Mouse (Mus musculus): ENCODE measurements around the gene Rgs10. TPM values are rescaled to one million over a fixed set of nuclear protein-coding genes. Genes with fewer than 3 reads are reported as not detected.
"Not testable (repeated sequence)": the region's sequence is repeated elsewhere in the genome, so short reads cannot be mapped to it uniquely, and the experiment has no call there.

Rgs10 gene
- polyA plus RNA-seq, 1 experiment from 2014 or later = 88.1 TPM

GRCm38 (mm10) chr7:128348608-128349007, 70.0 kb downstream of the Rgs10 start:
- DNase-seq (ENCODE audit: low spot score) = peak; percentile 26
- ATAC-seq (replicated peaks; ENCODE audit: low FRiP score) = no peak
- WGBS = 69% methylated on average over 1 of the region's 1 CpGs

DNA sequence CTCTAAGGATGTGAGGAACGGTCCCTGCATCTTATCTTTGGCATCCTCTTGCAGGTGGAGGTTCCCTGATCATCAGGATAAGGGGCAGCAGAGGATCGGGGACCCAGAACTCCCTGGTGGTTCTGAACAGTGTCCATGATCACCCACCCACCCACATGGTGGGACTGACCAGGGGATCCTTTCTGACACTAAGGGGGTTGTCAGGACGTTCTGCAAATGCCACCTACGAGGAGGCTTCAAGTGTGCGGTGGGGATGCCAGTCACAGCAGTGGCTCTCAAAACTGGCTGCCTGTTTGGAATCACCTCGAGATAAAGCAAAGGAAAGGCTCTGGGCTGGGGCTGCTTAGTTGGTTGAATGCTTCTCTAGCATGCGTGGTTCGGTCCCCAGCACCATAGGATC, 71.6 kb downstream of the Rgs10 start:
- Histone ChIP-seq H3K4me3 (ENCODE audit: low read depth, low read length) (no peak overlapping the region), H3K4me2 (no peak overlapping the region), H3K9me3 (ENCODE audit: control insufficient read depth, low read length) (peaks cover 4% of the 10 kb centered on the region; the same call in 1 of the 2 replicates), H3K9ac (ENCODE audit: low read depth, low read length) (no peak overlapping the region), H3K36me3 (ENCODE audit: control insufficient read depth, insufficient read depth, low read length) (no peaks in the 10 kb centered on the region), H3K27ac (ENCODE audit: low read depth, low read length) (no peak overlapping the region), H3K27me3 (replicated peaks; ENCODE audit: control insufficient read depth, insufficient read depth, low read length) (no peaks in the 10 kb centered on the region), H3K4me1 (replicated peaks; ENCODE audit: control insufficient read depth, insufficient read depth, low read length) (no peaks in the 10 kb centered on the region)
- no peak for DNase-seq (ENCODE audit: low spot score)
- ATAC-seq (replicated peaks; ENCODE audit: low FRiP score) = no peak
- 62% methylated on average over 8 of the region's 8 CpGs for WGBS

More at GRCm38 (mm10) chr7:128348608-128349007, 70.0 kb downstream of the Rgs10 start:
- Histone ChIP-seq H3K4me3 (ENCODE audit: low read depth, low read length) (no peak overlapping the region), H3K36me3 (ENCODE audit: control insufficient read depth, insufficient read depth, low read length) (no peaks in the 10 kb centered on the region), H3K4me1 (replicated peaks; ENCODE audit: control insufficient read depth, insufficient read depth, low read length) (no peaks in the 10 kb centered on the region), H3K27ac (ENCODE audit: low read depth, low read length) (no peak overlapping the region), H3K9ac (ENCODE audit: low read depth, low read length) (no peak overlapping the region), H3K4me2 (no peak overlapping the region), H3K9me3 (ENCODE audit: control insufficient read depth, low read length) (no peaks in the 10 kb centered on the region), H3K27me3 (replicated peaks; ENCODE audit: control insufficient read depth, insufficient read depth, low read length) (no peaks in the 10 kb centered on the region)

GRCm38 (mm10) chr7:128346522-128346921, 72.0 kb downstream of the Rgs10 start:
- peak; percentile 29 for DNase-seq (ENCODE audit: low spot score)
- no peak for ATAC-seq (replicated peaks; ENCODE audit: low FRiP score)
- H3K4me3 ChIP-seq (ENCODE audit: low read depth, low read length) = no peak overlapping the region
- H3K36me3 ChIP-seq (ENCODE audit: control insufficient read depth, insufficient read depth, low read length) = no peaks in the 10 kb centered on the region
- H3K27me3 ChIP-seq (replicated peaks; ENCODE audit: control insufficient read depth, insufficient read depth, low read length) = no peaks in the 10 kb centered on the region
- H3K27ac ChIP-seq (ENCODE audit: low read depth, low read length) = no peak overlapping the region
- 49% methylated on average over 2 of the region's 2 CpGs for WGBS
- no peaks in the 10 kb centered on the region for H3K4me1 ChIP-seq (replicated peaks; ENCODE audit: control insufficient read depth, insufficient read depth, low read length)
- H3K4me2 ChIP-seq = no peak overlapping the region
- peaks cover 4% of the 10 kb centered on the region; the same call in 1 of the 2 replicates for H3K9me3 ChIP-seq (ENCODE audit: control insufficient read depth, low read length)
- no peak overlapping the region for H3K9ac ChIP-seq (ENCODE audit: low read depth, low read length)

- no peaks in the 10 kb centered on the region for H3K27me3 ChIP-seq (replicated peaks; ENCODE audit: control insufficient read depth, insufficient read depth, low read length)
- DNase-seq (ENCODE audit: low spot score) (peak; percentile 9), ATAC-seq (replicated peaks; ENCODE audit: low FRiP score) (no peak)
- H3K27ac ChIP-seq (ENCODE audit: low read depth, low read length) = no peak overlapping the region
- no peaks in the 10 kb centered on the region for H3K36me3 ChIP-seq (ENCODE audit: control insufficient read depth, insufficient read depth, low read length)
- H3K9ac ChIP-seq (ENCODE audit: low read depth, low read length) = no peak overlapping the region
- 79% methylated on average over 6 of the region's 6 CpGs for WGBS
- peaks cover 4% of the 10 kb centered on the region; the same call in 1 of the 2 replicates for H3K9me3 ChIP-seq (ENCODE audit: control insufficient read depth, low read length)
- no peak overlapping the region for H3K4me3 ChIP-seq (ENCODE audit: low read depth, low read length)
- H3K4me2 ChIP-seq = no peak overlapping the region
- no peaks in the 10 kb centered on the region for H3K4me1 ChIP-seq (replicated peaks; ENCODE audit: control insufficient read depth, insufficient read depth, low read length)
Observed at GRCm38 (mm10) chr7:128345691-128346090, 72.9 kb downstream of the Rgs10 start.

GRCm38 (mm10) chr7:128344928-128345653, 73.5 kb downstream of the Rgs10 start:
- Histone ChIP-seq H3K4me1 (replicated peaks; ENCODE audit: control insufficient read depth, insufficient read depth, low read length) (no peaks in the 10 kb centered on the region), H3K4me2 (no peak overlapping the region), H3K27me3 (replicated peaks; ENCODE audit: control insufficient read depth, insufficient read depth, low read length) (no peaks in the 10 kb centered on the region), H3K4me3 (ENCODE audit: low read depth, low read length) (no peak overlapping the region), H3K36me3 (ENCODE audit: control insufficient read depth, insufficient read depth, low read length) (no peaks in the 10 kb centered on the region), H3K9ac (ENCODE audit: low read depth, low read length) (no peak overlapping the region), H3K9me3 (ENCODE audit: control insufficient read depth, low read length) (peaks cover 4% of the 10 kb centered on the region; the same call in 1 of the 2 replicates), H3K27ac (ENCODE audit: low read depth, low read length) (no peak overlapping the region)
- DNase-seq (ENCODE audit: low spot score) (peak; percentile 43), ATAC-seq (replicated peaks; ENCODE audit: low FRiP score) (peak; percentile 60; the same call in 1 of the 2 replicates)
- WGBS = 53% methylated on average over 6 of the region's 6 CpGs

DNA sequence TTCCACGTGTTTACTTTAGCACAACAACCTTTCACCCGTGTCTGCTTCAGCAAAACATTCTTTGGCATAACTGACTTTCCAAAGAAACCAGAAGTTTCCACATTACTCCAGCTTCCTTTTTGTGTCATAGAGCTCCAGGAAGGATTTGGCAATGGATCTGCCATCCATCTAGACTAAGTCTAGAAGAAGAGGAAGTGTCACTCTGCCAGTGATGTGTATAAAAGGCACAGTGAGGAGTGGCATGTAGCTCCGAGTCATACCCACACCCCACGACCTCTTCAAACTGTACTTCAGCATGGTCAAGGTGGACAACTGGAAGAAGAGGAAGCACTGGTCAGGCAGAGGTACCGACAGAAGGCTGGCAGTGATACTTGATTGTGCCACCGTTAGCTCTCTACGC, 74.1 kb downstream of the Rgs10 start:
- Histone ChIP-seq H3K9me3 (ENCODE audit: control insufficient read depth, low read length) (peaks cover 4% of the 10 kb centered on the region; the same call in 1 of the 2 replicates), H3K27ac (ENCODE audit: low read depth, low read length) (no peak overlapping the region), H3K9ac (ENCODE audit: low read depth, low read length) (no peak overlapping the region), H3K36me3 (ENCODE audit: control insufficient read depth, insufficient read depth, low read length) (no peaks in the 10 kb centered on the region), H3K27me3 (replicated peaks; ENCODE audit: control insufficient read depth, insufficient read depth, low read length) (no peaks in the 10 kb centered on the region), H3K4me1 (replicated peaks; ENCODE audit: control insufficient read depth, insufficient read depth, low read length) (no peaks in the 10 kb centered on the region), H3K4me2 (no peak overlapping the region), H3K4me3 (ENCODE audit: low read depth, low read length) (no peak overlapping the region)
- WGBS = 79% methylated on average over 7 of the region's 7 CpGs
- DNase-seq (ENCODE audit: low spot score) (no peak), ATAC-seq (replicated peaks; ENCODE audit: low FRiP score) (no peak)

- peak; percentile 24 for DNase-seq (ENCODE audit: low spot score)
- not testable (repeated sequence) for ATAC-seq (replicated peaks; ENCODE audit: low FRiP score); H3K27ac ChIP-seq (ENCODE audit: low read depth, low read length); H3K36me3 ChIP-seq (ENCODE audit: control insufficient read depth, insufficient read depth, low read length); H3K4me1 ChIP-seq (replicated peaks; ENCODE audit: control insufficient read depth, insufficient read depth, low read length); H3K4me2 ChIP-seq; H3K27me3 ChIP-seq (replicated peaks; ENCODE audit: control insufficient read depth, insufficient read depth, low read length); H3K9ac ChIP-seq (ENCODE audit: low read depth, low read length); H3K9me3 ChIP-seq (ENCODE audit: control insufficient read depth, low read length); H3K4me3 ChIP-seq (ENCODE audit: low read depth, low read length)
- 96% methylated on average over 6 of the region's 10 CpGs for WGBS
Observed at GRCm38 (mm10) chr7:128342691-128343090, 75.9 kb downstream of the Rgs10 start.

DNA sequence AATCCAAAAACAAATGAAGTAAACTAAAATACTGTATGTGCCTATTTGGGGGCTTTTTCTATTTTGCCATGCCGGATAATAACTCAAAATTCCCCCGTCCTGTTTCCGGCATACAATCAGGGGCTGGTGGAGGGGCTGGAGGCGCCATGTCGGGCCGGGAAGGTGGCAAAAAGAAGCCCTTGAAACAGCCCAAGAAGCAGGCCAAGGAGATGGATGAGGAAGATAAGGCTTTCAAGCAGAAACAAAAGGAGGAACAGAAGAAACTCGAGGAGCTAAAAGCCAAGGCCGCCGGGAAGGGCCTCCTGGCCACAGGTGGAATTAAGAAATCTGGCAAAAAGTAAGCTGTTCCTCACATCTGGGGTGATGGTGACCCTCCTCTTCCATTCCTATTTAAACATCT, 78.2 kb downstream of the Rgs10 start:
- peak; percentile 15 for DNase-seq (ENCODE audit: low spot score)
- ATAC-seq (replicated peaks; ENCODE audit: low FRiP score); H3K4me3 ChIP-seq (ENCODE audit: low read depth, low read length); H3K36me3 ChIP-seq (ENCODE audit: control insufficient read depth, insufficient read depth, low read length); H3K27ac ChIP-seq (ENCODE audit: low read depth, low read length); H3K4me2 ChIP-seq; H3K9ac ChIP-seq (ENCODE audit: low read depth, low read length); H3K9me3 ChIP-seq (ENCODE audit: control insufficient read depth, low read length); H3K27me3 ChIP-seq (replicated peaks; ENCODE audit: control insufficient read depth, insufficient read depth, low read length); H3K4me1 ChIP-seq (replicated peaks; ENCODE audit: control insufficient read depth, insufficient read depth, low read length): not testable (repeated sequence)
- 56% methylated on average over 8 of the region's 9 CpGs for WGBS

- Histone ChIP-seq H3K36me3 (ENCODE audit: control insufficient read depth, insufficient read depth, low read length) (no peaks in the 10 kb centered on the region), H3K9ac (ENCODE audit: low read depth, low read length) (no peak overlapping the region), H3K9me3 (ENCODE audit: control insufficient read depth, low read length) (no peaks in the 10 kb centered on the region), H3K4me1 (replicated peaks; ENCODE audit: control insufficient read depth, insufficient read depth, low read length) (no peaks in the 10 kb centered on the region), H3K4me2 (no peak overlapping the region), H3K27ac (ENCODE audit: low read depth, low read length) (no peak overlapping the region), H3K4me3 (ENCODE audit: low read depth, low read length) (no peak overlapping the region), H3K27me3 (replicated peaks; ENCODE audit: control insufficient read depth, insufficient read depth, low read length) (no peaks in the 10 kb centered on the region)
- peak; percentile 31 for DNase-seq (ENCODE audit: low spot score)
- 42% methylated on average over 1 of the region's 1 CpGs for WGBS
- no peak for ATAC-seq (replicated peaks; ENCODE audit: low FRiP score)
Observed at GRCm38 (mm10) chr7:128332896-128333295, 85.7 kb downstream of the Rgs10 start.
